Mouse (Mus musculus) monocyte, adult 5-6 weeks (primary cell): ENCODE results near the gene Plcd1. TPM values are rescaled to one million over a fixed set of nuclear protein-coding genes. Genes with fewer than 3 reads are reported as not detected.

Experiments used
- ATAC-seq: fragments of 153-309, 156-312 bp; replicated peaks from 2 replicates; pipeline ENCODE4 v1.8.0; 2017; ENCODE audit warnings: mild to moderate bottlenecking; ENCODE audit not compliant: low TSS enrichment, insufficient number of reproducible peaks, severe bottlenecking, poor library complexity, low FRiP score
- total RNA-seq: library from RNA; stranded (forward); fragments of 200-1000, 200-491, 200-594 nt; gene quantifications from 3 replicates; pipeline ENCODE4 v1.2.3, GENCODE M21; 2017

Plcd1 gene
- total RNA-seq, 1 experiment from 2014 or later = 0.10 TPM

- no peak for ATAC-seq
These were observed 556 bp downstream of the Plcd1 start for GRCm38 (mm10) chr9:119092473-119093418.

GRCm38 (mm10) chr9:119091581-119092310 is 1.6 kb downstream of the Plcd1 start:
- ATAC-seq = no peak

GRCm38 (mm10) chr9:119090462-119090861 is 2.8 kb downstream of the Plcd1 start:
- no peak for ATAC-seq

GRCm38 (mm10) chr9:119089437-119089836 is 3.9 kb downstream of the Plcd1 start:
- ATAC-seq = no peak

- peak; percentile 87 for ATAC-seq
These were observed 5.0 kb downstream of the Plcd1 start for GRCm38 (mm10) chr9:119088148-119088801.

GRCm38 (mm10) chr9:119087309-119087708 is 6.0 kb downstream of the Plcd1 start:
- no peak for ATAC-seq

- no peak for ATAC-seq
These were observed 6.9 kb downstream of the Plcd1 start for GRCm38 (mm10) chr9:119086451-119086850.

- no peak for ATAC-seq
These were observed 9.3 kb downstream of the Plcd1 start for GRCm38 (mm10) chr9:119083966-119084365.

- ATAC-seq = no peak
These were observed 10.5 kb downstream of the Plcd1 start for GRCm38 (mm10) chr9:119082656-119083430.

GRCm38 (mm10) chr9:119082039-119082438 is 11.3 kb downstream of the Plcd1 start:
- ATAC-seq = no peak

- ATAC-seq = no peak
These were observed 13.1 kb downstream of the Plcd1 start for GRCm38 (mm10) chr9:119080040-119080675.

GRCm38 (mm10) chr9:119075685-119076084 is 17.6 kb downstream of the Plcd1 start:
- no peak for ATAC-seq

- no peak for ATAC-seq
These were observed 20.0 kb downstream of the Plcd1 start for GRCm38 (mm10) chr9:119073184-119073895.

GRCm38 (mm10) chr9:119071786-119072185 is 21.5 kb downstream of the Plcd1 start:
- ATAC-seq = no peak

- ATAC-seq = no peak
These were observed 23.0 kb downstream of the Plcd1 start for GRCm38 (mm10) chr9:119070173-119070825.

- ATAC-seq = no peak
These were observed 25.0 kb downstream of the Plcd1 start for GRCm38 (mm10) chr9:119068266-119068665.

GRCm38 (mm10) chr9:119067601-119068000 is 25.7 kb downstream of the Plcd1 start:
- ATAC-seq = 0 out of 2 replicates have a peak, but pooled peaks have one; percentile 31
